Mouse (Mus musculus) monocyte, adult 2 months (primary cell): ENCODE results near the gene Arpc3.

Experiments used
- DNase-seq, 2 experiments: peaks; one replicate each; pipeline ENCODE4 v3.0.0; 2022; ENCODE audit warnings: low spot score in 2 of 2, low read depth in 1 of 2

Gene Arpc3

DNA sequence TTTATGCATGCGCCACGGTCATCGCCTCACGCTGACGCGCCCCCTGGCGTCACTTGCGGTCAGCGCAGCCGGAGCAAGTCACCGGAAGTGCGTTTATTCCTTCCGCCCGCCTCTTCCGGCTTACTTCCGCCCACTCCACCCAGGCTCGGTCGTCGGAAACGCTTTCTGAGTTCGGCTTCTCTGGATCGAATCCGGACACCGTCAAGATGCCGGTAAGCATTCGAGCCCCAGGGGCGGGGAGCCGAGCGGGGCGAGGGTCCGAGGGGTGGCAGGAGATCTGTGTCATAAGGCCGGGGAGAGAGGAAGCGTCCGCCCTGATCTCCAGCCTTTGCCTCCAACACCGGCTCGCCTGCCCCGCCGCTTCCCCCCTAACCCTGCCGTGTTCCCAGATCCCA, at the start of gene Arpc3:
Arpc3 (plus strand) TSS at position 93 of the 395 bp plus-strand sequence.
- peak; percentile 69 to 87 for DNase-seq

DNA sequence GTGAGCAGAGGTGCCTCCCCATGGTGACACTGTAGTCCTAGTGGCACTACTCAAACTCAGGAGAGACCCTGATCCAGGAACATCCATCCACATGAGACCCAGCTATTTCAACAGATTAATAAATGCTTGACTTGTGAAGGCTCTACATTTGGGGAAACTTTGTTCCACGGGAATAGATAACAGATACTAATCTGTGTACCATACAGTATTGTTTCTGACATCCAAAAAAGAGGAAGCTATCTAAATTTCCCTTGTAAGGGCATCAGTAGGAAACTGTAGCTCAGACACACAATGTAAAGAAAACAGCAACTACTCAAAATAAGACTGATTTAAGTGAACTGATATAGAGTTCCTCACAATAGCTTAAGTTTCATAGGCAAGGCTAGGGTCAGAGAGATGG, 48.8 kb upstream of the Arpc3 start:
- DNase-seq: no peak

DNA sequence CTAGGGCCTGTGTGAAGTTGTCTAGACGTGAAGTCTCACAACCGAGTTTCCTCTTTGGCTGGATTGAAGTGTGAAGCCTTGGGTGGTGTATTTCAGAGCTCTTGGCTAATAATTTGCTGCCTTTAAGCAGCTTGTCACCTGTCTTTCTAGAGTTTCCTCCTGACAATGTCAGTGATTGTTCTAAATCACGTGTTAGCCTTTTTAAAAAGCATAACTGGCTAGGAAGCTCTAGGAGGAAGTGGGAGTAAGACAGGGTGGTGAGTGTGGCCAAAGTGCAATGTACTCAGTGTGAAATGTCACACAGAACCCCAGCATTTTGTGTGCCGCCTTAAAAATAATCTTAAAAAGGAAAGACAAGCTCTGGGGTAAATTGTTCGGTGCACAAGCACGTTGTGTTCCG, 47.9 kb upstream of the Arpc3 start:
- DNase-seq: peak in 1 of 2 experiments; percentile 31

DNA sequence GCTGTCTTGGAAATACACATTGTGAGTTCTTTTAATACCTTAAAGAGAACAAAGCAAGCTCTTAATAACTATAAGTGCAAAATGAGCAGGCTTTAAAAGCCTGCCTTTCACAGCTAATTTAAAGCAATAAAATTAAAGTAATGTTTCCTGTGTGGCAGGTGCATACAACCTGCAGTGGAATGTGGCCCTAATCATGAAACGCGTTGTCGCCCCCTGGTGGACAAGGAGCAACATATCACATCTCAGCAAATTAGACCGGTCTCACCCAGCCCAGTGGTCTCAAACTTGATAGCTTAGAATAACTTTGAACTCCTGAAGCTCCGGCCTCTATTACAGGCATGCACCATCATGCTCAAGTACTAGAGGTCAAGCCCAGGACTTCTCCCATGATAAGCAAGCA, 47.4 kb upstream of the Arpc3 start:
- DNase-seq: peak in 1 of 2 experiments; percentile 51

DNA sequence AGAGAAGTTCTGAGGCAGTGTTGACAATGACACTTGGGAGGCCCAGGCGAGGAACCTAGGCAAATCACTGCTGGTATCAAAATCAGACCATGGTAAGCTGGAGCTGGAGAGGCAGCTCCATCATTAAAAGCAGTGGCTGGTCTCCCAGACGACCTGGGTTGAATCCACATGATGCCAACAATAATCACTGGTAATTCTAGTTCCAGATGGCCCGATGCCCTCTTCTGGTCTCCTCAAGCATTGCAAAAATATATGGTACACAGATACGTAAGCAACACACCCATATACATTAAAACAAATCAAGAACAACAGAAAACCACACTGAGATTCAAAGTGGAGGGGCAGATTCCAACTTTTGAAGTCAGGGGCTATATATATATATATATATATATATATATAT, 45.9 kb upstream of the Arpc3 start:
- no peak for DNase-seq

DNA sequence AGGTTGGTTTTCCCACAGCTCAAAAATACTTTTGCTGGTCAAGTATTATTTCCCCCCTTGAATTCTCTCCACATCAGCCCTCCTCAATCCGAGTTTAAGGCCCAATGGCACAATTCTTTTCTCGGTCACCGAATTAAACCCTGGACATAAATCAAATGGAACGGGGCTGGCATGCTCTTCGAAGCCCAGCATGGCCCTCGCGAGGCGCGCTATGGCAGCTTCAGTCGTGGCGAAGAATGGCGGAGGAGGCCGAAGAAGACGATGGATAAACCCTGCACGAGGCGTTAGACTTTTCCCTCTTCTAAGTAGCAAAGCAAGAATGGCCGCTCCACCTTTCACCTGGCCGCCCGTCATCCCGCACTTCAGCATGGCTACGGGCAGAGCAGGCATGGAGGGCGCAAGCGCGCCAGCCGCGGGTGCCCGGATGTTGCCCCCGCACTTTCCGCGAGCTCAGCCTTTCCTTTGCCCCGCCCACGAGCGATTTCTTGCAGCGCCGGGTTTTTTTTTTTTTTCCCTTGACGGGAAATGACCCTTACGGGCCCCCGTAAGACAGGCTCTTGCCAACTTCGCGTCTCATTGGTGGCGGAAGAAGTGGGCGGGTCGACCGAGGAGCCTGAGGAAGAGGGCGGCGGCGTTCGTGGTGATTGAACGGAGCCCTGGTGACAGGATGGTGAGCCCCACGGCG, 37.7 kb upstream of the Arpc3 start, which contains the start of the genes Rad9b and Vps29:
Rad9b (minus strand) TSS at position 427 of the 685 bp plus-strand sequence.
Vps29 (plus strand) TSS at position 563 of the 685 bp plus-strand sequence.
- peak; percentile 88 to 94 for DNase-seq

DNA sequence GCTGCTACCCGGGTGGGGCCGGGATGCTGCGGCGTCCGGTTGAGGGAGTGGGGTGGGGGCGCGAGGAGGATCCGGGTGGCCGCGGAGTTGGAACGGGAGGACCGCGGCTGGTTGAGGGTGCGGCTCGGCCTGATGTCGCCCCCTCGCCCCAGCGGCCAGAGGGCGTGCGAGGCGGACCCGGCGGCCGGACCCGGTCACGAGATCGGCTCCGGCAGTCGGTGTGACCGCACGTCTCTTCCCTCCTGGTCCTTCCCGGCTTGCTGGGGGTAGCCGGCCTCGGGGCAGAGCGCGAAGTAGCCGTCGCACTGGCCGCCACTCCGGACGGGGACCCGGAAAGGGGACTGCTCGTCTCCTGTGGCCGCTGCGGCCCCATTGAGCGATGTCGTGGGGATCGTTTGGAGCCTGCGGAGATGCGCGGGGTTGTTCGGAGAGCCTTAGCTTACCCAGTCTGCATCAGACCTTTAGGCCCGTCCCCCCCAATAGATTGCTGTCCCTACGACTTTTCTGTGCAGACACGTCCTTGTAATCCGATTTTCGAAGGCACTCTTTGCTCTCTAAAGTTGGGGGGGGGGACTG, 37.1 kb upstream of the Arpc3 start:
- no peak for DNase-seq

DNA sequence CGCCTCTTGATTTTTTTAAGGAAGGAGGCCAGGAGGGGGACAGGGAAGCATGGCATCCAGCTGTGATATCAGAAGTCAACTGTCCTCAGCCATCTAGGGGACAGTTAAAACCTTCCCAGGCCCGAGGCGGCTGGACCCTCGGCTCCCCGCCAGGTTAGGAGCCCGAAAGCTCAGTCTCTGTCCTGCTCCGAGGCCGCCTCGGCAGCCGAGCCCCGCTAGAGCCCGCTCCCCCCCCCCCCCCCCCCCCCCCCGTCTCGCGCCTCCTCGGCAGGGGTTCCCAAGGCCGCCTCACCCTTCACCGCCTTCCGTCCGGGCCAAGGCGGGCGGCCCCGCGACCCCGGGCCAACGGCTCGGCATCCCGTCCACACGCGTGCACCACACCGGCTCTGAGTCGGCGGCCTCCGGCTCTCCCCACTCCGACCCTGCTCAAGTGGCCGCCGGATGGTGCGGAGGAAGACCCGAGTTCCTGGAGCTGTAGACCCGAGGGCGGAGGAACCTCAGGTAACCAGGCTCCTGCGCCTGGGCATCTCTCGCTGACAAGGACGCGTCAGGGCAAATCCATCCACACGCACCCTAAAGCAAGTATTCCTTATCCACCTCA, 20.0 kb upstream of the Arpc3 start, which contains the start of gene Gpn3:
Gpn3 (plus strand) TSS at position 286 of the 601 bp plus-strand sequence.
- no peak for DNase-seq

DNA sequence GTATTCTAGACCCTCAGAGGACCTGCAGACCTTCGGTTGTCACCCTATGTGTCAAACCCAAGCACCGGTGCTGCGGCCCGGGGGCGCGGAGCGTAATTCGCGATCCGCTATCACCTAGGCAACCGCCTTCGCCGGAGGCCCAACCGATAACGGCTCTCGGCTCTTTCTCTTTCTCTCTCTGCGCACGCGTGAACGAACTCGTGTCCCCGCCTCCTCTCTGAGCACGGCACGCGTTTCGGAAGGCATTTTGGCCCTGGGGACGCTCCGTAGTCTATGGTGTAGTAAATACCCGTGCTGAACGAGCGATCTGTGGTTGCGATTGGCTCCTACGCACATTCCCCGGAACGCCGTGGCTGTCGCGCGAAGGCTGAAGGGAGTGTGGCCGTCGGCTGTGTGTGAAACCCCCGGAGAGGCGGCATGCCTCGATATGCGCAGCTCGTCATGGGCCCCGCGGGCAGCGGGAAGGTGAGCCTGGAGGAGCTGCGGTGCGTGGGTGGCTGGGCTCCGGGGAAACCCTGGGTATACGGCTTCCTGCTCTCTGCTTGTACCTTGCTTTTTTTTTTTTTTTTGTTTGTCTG, 19.4 kb upstream of the Arpc3 start, which contains the start of gene Fam216a:
Fam216a (minus strand) TSS at position 173 of the 578 bp plus-strand sequence.
- DNase-seq: peak; percentile 91 to 94

DNA sequence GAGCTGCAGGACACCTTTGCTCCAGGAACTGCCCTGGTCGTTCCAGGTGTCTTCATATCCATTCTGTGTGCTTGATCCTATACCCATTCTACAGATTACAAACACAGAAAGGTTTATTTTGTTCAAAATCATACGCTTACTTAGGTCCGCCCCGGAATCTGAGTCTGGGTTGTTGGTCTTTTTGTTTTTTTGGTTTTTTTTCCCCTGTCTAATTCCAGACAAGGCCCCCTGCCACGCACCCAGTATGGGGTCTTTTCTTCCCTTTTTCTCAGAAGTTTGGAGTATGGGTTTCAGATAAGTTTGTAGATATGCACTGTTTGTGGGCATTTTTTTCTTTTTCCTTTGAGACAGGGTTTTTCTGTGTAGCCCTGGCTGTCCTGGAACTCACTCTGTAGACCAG, 18.8 kb upstream of the Arpc3 start:
- no peak for DNase-seq

DNA sequence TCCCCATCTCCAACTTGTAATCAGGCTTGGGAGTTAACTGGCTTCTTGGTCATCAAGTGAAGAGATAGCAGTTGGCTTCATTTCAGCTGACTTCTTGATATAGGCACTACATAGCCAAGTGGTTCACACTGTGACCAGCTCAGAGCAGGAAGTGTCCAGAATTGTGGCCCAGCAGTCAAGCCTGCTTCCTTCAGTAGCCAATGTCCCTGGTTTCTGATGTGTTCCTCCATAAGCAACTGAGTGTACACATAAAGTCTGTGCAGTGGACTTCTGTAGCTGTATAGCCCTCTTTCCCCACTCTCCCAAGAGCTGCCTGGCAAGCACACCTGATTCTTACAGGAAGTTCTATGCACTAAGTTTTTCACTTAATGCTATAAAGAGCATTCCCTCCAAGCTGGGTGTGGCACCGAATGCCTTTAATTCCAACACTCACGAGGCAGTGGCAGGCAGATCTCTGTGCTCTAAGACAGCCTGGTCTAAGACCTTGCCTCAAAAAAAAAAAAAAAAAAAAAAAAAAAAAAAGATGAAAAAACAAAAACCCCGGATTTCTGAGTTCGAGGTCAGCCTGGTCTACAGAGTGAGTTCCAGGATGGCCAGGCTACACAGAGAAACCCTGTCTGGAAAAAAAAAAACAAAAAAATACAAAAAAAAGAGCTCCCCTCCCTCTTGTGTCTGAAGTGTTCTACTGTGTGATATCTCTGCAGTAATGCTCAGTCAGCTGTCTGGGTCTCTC, 14.4 kb upstream of the Arpc3 start:
- DNase-seq: no peak

DNA sequence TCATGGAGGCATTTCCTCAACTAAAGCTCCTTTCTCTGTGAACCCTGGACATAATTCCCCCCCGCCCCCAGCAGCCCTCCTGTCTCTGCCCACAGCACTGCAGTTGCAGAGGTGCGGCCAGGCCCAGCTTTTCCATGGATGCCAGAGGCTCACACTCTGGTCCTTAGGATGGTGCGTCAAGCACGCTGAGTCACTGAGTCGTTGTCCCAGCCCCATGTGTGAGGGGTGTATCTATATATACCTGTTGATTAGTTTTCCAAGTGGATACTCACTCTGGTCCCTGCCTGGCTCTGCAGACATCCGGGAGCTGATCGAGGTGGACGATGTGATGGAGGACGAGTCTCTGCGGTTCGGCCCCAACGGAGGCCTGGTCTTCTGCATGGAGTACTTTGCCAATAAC, 13.5 kb upstream of the Arpc3 start:
- no peak for DNase-seq

DNA sequence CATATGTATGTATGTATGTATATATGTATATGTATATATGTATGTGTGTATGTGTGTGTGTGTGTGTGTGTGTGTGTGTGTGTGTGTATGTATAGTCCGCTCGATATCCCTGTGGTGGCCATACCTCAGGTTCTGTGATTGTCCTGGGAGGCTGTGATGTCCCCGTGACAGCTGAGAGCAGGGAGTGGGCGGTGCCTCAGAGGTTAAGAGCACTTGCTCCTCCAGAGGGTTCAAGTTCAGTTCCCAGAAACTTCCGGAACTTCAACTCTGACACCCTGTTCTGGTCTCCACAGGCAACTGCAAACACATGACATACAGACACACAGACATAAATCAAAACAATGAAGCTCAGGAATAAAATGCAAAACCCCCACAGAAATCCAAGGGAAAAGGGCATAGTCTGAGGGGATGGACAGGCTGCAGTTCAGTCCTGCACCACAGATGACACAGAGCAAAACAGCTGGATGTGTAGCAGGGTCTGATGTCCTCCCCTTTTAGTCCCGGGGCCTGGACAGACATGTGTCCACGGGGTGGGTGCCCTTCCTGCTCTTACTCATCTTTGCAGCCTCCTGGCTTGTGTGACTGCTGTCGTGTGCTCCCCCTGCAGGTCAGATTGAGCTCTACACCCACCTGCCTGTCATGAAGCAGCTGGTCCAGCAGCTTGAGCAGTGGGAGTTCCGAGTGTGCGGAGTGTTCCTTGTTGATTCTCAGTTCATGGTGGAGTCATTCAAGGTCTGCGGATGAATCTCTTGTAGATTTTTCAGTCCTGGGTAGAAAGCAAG, 12.1 kb upstream of the Arpc3 start:
- DNase-seq: peak; percentile 49 to 50

DNA sequence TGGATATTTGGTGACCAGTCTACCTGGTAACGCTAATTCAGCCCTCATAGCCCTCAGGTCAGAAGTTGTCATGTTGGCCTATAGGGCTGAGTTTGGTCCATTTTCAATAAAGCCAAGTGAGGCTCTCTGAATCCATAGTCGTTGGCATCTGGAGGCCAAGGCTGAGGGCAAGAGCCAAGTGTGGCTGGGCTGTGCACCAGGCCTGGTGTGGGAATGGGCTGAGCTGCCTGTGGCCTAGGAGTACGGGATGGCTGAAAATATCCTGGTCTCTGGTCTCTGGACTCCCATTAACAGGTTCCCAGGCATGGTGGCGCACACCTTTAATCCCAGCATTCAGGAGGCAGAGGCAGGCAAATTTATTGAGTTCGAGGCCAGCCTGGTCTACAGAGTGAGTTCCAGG, 1.7 kb upstream of the Arpc3 start:
- DNase-seq: no peak

DNA sequence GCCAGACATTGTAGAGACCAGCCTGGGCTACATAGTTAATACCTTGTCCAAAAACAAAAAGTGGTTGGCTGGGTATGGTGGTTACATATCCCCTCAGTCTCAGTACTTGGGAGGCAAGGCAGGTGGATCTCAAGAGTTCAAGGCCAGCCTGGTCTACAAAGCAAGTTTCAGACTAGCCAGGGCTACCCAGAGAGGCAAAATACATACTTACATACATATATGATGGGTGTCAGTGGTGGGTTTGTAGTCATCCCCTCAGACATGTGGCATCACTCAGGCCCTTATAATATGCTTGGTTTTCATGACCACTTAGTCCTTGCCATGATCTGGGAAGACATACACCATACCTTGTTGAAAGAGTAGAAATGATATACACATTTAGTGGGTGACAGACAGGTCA, 1.0 kb upstream of the Arpc3 start:
- DNase-seq: no peak

DNA sequence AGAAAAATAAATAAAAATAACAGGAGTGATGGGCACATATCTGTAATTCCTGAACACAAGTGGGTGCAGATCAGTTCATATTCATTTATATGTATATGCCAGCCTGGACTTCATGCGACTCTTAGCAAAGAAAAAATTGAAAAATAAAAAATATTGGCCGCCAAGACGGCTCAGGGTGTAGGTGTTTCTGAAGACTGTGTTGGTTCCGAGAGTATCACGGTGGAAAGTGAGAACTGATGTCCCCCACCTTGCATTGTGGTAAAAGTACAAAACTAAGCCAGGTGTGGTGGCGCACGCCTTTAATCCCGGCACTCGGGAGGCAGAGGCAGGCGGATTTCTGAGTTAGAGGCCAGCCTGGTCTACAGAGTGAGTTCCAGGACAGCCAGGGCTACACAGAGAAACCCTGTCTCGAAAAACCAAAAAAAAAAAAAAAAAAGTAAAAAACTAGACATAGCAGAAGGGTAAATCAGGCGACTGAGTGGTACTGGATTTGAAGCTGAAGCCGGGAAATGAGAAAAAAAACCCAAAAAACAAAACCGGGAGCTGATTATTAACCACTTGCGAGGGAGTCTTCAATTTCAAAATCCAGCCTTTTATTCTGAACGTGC, 396 bp upstream of the Arpc3 start:
- no peak for DNase-seq

DNA sequence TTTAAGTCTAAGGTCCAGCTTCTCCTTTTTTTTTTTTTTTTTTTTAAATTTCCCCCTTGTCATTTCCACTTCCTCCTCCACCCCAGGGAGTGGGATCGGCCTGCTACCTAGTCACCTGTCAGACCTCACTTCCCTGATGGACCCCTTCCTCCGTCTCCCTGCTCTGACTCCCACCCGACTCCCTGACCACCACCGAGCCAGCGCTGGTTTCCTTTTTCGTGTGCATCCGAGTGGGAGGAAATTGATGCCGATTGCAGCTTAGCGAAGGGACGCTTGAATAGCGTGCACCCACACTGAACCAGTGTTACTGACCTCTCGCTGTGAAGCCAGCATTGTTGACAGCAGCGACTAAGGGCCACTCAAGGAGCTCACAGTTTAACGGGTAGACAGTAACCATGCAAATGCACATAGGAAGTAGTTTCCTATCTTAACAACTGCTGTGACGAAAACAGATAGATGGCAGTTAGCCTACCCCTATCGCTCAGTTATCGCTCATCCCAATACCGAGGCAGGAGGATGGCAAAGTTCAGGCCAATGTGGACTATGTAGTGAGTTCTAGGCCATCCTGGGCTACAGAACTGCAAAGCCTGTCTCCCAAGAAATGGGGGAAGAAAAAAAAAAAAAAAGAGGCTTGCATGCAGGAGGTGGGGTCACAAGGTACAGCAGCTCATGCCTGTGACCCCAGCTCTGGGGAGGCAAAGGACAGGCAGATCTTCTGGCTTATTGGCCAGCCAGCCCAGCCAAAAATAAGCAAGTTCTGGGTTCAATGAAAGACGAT, 738 bp downstream of the Arpc3 start:
- DNase-seq: peak in 1 of 2 experiments; percentile 25

DNA sequence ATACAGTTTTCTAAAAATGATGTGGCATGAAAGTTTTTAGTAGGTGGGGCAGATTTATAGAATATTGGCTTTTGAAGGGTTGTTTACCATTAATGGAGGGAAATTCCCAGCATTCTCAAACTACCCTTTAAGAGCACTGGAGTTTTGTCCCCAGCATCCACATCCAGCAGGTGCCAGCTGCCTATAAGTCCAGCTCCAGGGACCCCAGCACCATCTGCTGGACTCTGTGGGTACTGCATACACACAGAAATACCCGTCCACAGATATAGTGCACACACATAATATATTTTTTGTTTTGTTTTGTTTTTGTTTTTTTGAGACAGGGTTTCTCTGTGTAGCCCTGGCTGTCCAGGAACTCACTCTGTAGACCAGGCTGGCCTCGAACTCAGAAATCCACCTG, 2.2 kb downstream of the Arpc3 start:
- peak in 1 of 2 experiments; percentile 68 for DNase-seq

DNA sequence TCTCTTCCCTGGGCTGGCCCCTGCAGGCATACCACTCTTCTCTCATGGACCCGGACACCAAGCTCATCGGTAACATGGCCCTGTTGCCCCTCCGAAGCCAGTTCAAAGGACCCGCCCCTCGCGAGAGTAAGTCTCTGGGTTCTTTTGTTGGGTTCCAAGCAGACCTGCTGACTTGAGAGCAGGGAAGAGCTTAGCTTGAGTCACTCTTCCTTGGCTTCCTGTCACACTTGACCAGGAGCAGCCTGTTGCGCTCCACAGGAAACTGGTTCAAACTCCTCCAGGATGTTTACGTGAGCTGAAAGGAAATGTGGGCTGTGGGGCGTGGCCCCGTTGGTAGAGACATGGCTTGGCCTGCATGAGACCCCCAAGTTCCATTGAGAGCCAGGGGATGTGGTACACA, 5.1 kb downstream of the Arpc3 start:
- DNase-seq: no peak
